Mouse (Mus musculus) thymus, postnatal 25 days (tissue): Measurements from ENCODE around the gene Arid1a.
"Not testable (repeated sequence)": the region's sequence is repeated elsewhere in the genome, so short reads cannot be mapped to it uniquely, and the experiment has no call there.

Source experiments
- DNase-seq: peaks from one replicate; pipeline ENCODE4 v3.0.0; 2022

Gene Arid1a

GRCm38 (mm10) chr4:133649989-133650699 lies 106.4 kb downstream of the Arid1a start, which contains the start of gene Zdhhc18:
Gene Zdhhc18, minus strand, starts transcription at chr4:133650154.
- DNase-seq = peak; percentile 93

GRCm38 (mm10) chr4:133649464-133649863 lies 107.1 kb downstream of the Arid1a start:
- DNase-seq = not testable (repeated sequence)

- DNase-seq = no peak
Measured at GRCm38 (mm10) chr4:133645680-133646079, 110.9 kb downstream of the Arid1a start.

GRCm38 (mm10) chr4:133645195-133645594 lies 111.4 kb downstream of the Arid1a start:
- DNase-seq = no peak

- DNase-seq = no peak
Measured at GRCm38 (mm10) chr4:133634043-133634410, 122.5 kb downstream of the Arid1a start.

GRCm38 (mm10) chr4:133633332-133634042 lies 123.1 kb downstream of the Arid1a start:
- peak; percentile 97 for DNase-seq

GRCm38 (mm10) chr4:133632483-133633327 lies 123.9 kb downstream of the Arid1a start:
- peak; percentile 72 for DNase-seq

- peak; percentile 24 for DNase-seq
Measured at GRCm38 (mm10) chr4:133631769-133632411, 124.7 kb downstream of the Arid1a start.

GRCm38 (mm10) chr4:133631071-133631768 lies 125.3 kb downstream of the Arid1a start:
- DNase-seq = no peak

- no peak for DNase-seq
Measured at GRCm38 (mm10) chr4:133630326-133630920, 126.1 kb downstream of the Arid1a start.

- no peak for DNase-seq
Measured at GRCm38 (mm10) chr4:133629191-133629590, 127.4 kb downstream of the Arid1a start.
